Mouse (Mus musculus) CD4-positive, CD25-positive, alpha-beta regulatory T cell, adult 9 weeks (primary cell): ENCODE results near the gene Vmn2r31. TPM values are rescaled to one million over a fixed set of nuclear protein-coding genes. Genes with fewer than 3 reads are reported as not detected.

Experiments
- polyA plus RNA-seq: library from polyadenylated mRNA; unstranded; fragments of 100-300 nt; shearing (Covaris generic); gene quantifications from one replicate; pipeline ENCODE4 v1.2.1, GENCODE M21; 2017

Gene Vmn2r31
- 0.06 TPM for polyA plus RNA-seq

DNA sequence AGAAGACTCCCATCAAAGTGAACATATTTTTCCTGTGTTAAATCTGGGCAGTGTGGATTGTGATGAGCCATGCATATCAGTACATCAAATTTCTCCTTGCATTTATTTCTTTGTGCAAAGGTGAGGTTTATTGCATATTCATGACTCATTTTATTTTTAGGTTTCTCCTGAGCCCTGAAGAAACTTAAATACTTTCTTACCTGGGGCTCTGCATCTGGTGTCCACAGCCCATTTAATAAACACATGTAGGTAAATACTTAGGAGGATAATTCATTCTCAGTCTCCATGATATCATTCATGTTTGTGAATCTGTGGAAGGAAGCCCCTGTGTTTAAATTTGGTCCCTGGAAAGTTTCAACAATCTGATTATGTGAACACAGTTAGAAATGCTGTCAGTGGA is at the start of gene Vmn2r31:
Vmn2r31 (minus strand) TSS at position 101 of the 400 bp plus-strand sequence.

GRCm38 (mm10) chr7:7374431-7374830 is 25.1 kb downstream of the Vmn2r31 start, which contains the start of gene Gm45783:
Gm45783 (minus strand) TSS chr7:7374573.

GRCm38 (mm10) chr7:7337509-7337908 is 62.0 kb downstream of the Vmn2r31 start, which contains the start of gene Vmn2r30:
Vmn2r30 (minus strand) TSS chr7:7337609.

Other genes with a start within 250 kb of the Vmn2r31 start
- gene Zfp418, start 228.4 kb downstream of the Vmn2r31 start, polyA plus RNA-seq: 5.6 TPM
- 5.2 TPM for gene Zfp772, start 189.7 kb downstream of the Vmn2r31 start, polyA plus RNA-seq
- 1.1 TPM for gene Vmn2r29, start 152.4 kb downstream of the Vmn2r31 start, polyA plus RNA-seq
- 1.8 TPM for gene Gm45844, start 121.4 kb downstream of the Vmn2r31 start, polyA plus RNA-seq
- gene Clcn4, start 98.9 kb downstream of the Vmn2r31 start, polyA plus RNA-seq: 89.9 TPM
- gene Vmn2r30, start 62.1 kb downstream of the Vmn2r31 start, polyA plus RNA-seq: not detected
- not detected for gene Gm45783, start 25.1 kb downstream of the Vmn2r31 start, polyA plus RNA-seq
- gene Vmn2r32, start 80.3 kb upstream of the Vmn2r31 start, polyA plus RNA-seq: not detected
- gene Vmn2r33, start 167.1 kb upstream of the Vmn2r31 start, polyA plus RNA-seq: not detected